Mouse (Mus musculus): Measurements from ENCODE around the gene Cerkl.

The Cerkl gene

GRCm38 (mm10) chr2:79456575-79457349, at the start of gene Cerkl, which contains the start of gene Neurod1:
Gene Cerkl, minus strand, starts transcription at chr2:79456785.
Gene Neurod1, minus strand, starts transcription at chr2:79456751.
- in situ Hi-C loops (cut with MboI, MseI) = no loop called here

- in situ Hi-C loops (cut with MboI, MseI) = no loop called here
Measured at GRCm38 (mm10) chr2:79498990-79499755, 42.6 kb upstream of the Cerkl start.

- in situ Hi-C loops (cut with MboI, MseI) = no loop called here
Measured at GRCm38 (mm10) chr2:79485127-79485526, 28.5 kb upstream of the Cerkl start.

- in situ Hi-C loops (cut with MboI, MseI) = no loop called here
Measured at GRCm38 (mm10) chr2:79482511-79482910, 25.9 kb upstream of the Cerkl start.

- in situ Hi-C loops (cut with MboI, MseI) = no loop called here
Measured at GRCm38 (mm10) chr2:79462411-79462810, 5.8 kb upstream of the Cerkl start.

GRCm38 (mm10) chr2:79461861-79462260, 5.3 kb upstream of the Cerkl start:
- in situ Hi-C loops (cut with MboI, MseI) = no loop called here

- in situ Hi-C loops (cut with MboI, MseI) = no loop called here
Measured at GRCm38 (mm10) chr2:79460586-79460985, 4.0 kb upstream of the Cerkl start.

- in situ Hi-C loops (cut with MboI, MseI) = no loop called here
Measured at GRCm38 (mm10) chr2:79460107-79460506, 3.5 kb upstream of the Cerkl start.

GRCm38 (mm10) chr2:79459061-79460045, 2.8 kb upstream of the Cerkl start:
- in situ Hi-C loops (cut with MboI, MseI) = no loop called here

GRCm38 (mm10) chr2:79457932-79458331, 1.3 kb upstream of the Cerkl start:
- in situ Hi-C loops (cut with MboI, MseI) = no loop called here

- in situ Hi-C loops (cut with MboI, MseI) = no loop called here
Measured at GRCm38 (mm10) chr2:79457434-79457833, 849 bp upstream of the Cerkl start.

GRCm38 (mm10) chr2:79455646-79456045, 939 bp downstream of the Cerkl start:
- in situ Hi-C loops (cut with MboI, MseI) = no loop called here

GRCm38 (mm10) chr2:79454786-79455446, 1.7 kb downstream of the Cerkl start:
- in situ Hi-C loops (cut with MboI, MseI) = no loop called here

GRCm38 (mm10) chr2:79453901-79454781, 2.4 kb downstream of the Cerkl start:
- in situ Hi-C loops (cut with MboI, MseI) = no loop called here

GRCm38 (mm10) chr2:79451438-79451837, 5.1 kb downstream of the Cerkl start:
- in situ Hi-C loops (cut with MboI, MseI) = no loop called here

- in situ Hi-C loops (cut with MboI, MseI) = no loop called here
Measured at GRCm38 (mm10) chr2:79450684-79451394, 5.7 kb downstream of the Cerkl start.

GRCm38 (mm10) chr2:79449371-79449770, 7.2 kb downstream of the Cerkl start:
- in situ Hi-C loops (cut with MboI, MseI) = no loop called here

- in situ Hi-C loops (cut with MboI, MseI) = no loop called here
Measured at GRCm38 (mm10) chr2:79447198-79447597, 9.4 kb downstream of the Cerkl start.

GRCm38 (mm10) chr2:79443861-79444620, 12.5 kb downstream of the Cerkl start:
- in situ Hi-C loops (cut with MboI, MseI) = no loop called here

Data from T-helper 2 cell (primary cell).